Mouse (Mus musculus): ENCODE measurements around the gene Scamp3.
A peak's percentile ranks its signal among the peaks of the same experiment; 100 is the strongest.
"Not testable (repeated sequence)": the region's sequence is repeated elsewhere in the genome, so short reads cannot be mapped to it uniquely, and the experiment has no call there.

The Scamp3 gene

GRCm38 (mm10) chr3:89177242-89178106 is at the start of gene Scamp3:
Gene Scamp3 (plus strand): TSS chr3:89177473.
- DNase-seq: peak; percentile 90 to 92

- no peak for DNase-seq
These were observed 47.4 kb upstream of the Scamp3 start for GRCm38 (mm10) chr3:89129908-89130307.

DNA sequence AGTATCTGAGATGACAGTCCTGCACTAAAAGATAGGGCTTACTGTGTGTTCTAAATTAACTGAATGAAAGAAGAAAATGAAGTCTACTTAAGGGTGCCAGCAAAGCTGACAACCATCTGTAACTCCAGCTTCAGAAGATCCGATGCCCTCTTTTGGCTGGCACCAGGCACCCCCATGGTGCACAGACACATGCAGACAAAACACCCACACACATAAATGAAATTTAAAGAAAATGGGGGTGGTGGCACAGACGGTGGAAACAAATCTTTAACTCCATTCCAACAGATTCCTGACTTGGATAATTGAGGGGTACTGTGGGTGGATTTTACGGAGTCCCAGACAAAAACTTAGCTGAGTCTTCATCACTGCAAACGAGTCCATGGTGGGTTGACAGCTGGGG is 45.5 kb upstream of the Scamp3 start:
- DNase-seq: peak in 1 of 2 experiments; percentile 35

DNA sequence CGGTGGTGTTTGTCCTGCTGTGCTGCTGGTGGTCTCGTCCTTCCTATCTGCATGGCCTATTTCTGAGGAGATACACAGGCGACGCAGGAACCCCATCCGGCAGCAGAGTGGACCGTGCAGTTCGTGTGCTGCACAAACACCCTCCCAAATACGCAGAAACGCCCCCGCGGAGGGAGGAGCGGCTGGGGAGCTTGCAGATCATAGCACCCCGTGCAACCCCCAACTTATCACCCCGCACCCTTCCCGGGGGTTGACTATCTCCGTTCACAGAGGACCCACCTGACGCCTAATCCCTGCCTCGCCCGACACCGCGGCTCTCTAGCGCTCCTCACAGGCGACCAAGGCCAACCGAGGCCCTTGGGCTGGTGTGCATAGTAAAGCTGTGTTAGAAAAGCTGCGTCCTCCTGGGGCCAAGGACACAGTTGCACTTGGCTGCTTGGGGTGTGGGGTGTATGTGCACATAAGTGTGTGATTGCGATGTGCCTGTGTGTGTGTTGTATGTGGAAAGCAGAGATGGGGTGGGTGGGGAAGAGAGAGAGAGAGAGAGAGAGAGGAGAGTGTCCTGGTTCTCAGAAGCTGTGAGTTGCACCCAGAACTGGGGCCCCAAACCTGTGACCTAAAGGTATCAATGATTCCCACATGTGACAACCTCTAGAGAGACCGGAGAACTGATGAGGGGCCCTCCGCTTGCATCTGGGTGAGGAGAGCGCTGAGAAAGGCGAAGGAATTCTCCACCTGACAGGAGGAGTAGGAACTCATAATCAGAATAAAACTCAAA is 44.8 kb upstream of the Scamp3 start:
- peak; percentile 62 to 66 for DNase-seq

GRCm38 (mm10) chr3:89133063-89133450 is 44.2 kb upstream of the Scamp3 start:
- no peak for DNase-seq

GRCm38 (mm10) chr3:89133752-89134151 is 43.5 kb upstream of the Scamp3 start:
- no peak for DNase-seq

GRCm38 (mm10) chr3:89135958-89136357 is 41.3 kb upstream of the Scamp3 start, which contains the start of gene Pklr:
Gene Pklr (plus strand): TSS chr3:89136142.
- DNase-seq: no peak

GRCm38 (mm10) chr3:89136365-89136764 is 40.9 kb upstream of the Scamp3 start:
- no peak for DNase-seq

GRCm38 (mm10) chr3:89144821-89145220 is 32.5 kb upstream of the Scamp3 start:
- no peak for DNase-seq

DNA sequence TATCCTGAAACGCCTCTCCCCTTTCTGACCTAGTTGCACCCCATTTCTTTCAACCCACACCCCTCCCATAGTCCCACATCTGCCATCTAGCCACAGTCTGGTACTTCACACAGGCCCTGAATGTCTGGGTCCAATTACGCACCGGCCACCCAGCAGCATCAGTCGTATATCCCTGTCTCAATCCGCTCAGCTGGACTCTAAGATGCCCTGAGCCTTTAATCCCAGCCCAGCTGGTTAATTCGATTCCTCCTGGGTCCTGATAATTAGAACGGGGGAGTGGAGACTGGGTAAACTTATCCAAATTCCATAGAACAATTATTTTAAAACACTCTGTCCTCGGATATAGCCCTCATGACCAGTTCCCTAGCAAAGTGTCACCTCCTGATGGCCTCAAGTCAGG is 31.7 kb upstream of the Scamp3 start:
- no peak for DNase-seq

DNA sequence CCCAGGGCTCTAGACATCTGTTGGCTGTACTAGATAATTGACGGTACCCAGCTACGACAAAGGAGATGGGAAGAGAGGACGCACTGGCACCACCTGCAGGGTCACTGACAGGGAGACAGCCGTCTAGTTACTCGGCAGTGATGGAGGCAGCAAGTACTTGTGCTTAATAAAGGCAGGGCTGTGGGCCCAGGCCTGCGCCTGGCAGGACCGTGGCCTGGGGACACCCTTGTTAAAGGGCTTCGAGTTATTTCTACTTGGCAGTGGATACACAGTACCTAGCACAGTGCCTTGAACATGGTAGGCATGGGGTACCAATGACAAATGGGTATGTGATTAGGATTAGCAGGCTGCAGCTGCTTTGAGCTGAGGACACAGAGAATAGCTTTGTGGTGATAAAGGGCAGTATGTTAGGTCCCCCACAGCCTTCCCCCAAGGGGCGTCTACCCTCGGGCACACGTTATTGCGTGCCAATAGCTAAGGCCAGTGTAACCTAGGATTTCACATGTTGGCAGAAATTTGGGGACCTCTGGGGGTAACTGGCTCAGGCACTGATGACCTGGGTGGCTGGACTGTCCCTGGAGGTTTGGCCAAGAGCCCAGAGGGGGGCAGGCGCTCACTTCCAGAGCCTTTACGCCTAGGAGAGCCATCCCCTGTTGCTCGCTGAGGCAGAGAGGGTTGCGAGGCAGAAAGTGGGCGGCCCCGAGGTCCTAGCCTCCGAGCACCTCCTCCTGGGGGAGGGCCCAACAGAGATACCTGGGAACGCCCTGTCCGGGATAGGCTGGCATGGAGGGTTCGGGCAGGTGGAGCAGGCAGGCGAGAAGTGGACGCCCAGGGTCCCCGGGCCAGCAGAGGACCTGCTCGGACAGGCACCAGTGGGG is 29.9 kb upstream of the Scamp3 start:
- peak in 1 of 2 experiments; percentile 20 for DNase-seq

- DNase-seq: no peak
These were observed 29.3 kb upstream of the Scamp3 start for GRCm38 (mm10) chr3:89147979-89148311.

- no peak for DNase-seq
These were observed 28.7 kb upstream of the Scamp3 start for GRCm38 (mm10) chr3:89148567-89148966.

- no peak for DNase-seq
These were observed 25.0 kb upstream of the Scamp3 start for GRCm38 (mm10) chr3:89152084-89152835.

GRCm38 (mm10) chr3:89156951-89157350 is 20.3 kb upstream of the Scamp3 start:
- no peak for DNase-seq

DNA sequence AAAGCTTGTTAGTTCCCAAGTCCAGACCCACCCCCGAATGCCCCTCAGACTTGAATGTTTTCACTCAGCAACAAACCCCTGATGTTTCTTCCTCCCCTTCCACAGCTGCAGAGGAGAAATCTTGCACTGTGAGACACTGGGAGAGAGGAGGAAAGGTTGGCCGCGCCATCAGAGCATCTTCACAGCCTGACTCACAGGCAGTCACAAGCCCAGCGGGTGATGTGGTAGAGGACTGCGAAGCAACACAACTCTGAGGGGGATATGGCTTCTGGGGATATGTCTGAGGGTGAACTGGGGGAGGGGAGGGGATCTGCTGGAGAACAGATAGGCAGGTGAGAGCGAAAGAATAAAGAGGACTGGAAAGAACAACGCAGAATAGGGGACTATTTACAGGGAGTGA is 18.6 kb upstream of the Scamp3 start:
- peak in 1 of 2 experiments; percentile 24 for DNase-seq

GRCm38 (mm10) chr3:89159211-89159610 is 18.1 kb upstream of the Scamp3 start:
- DNase-seq: peak in 1 of 2 experiments; percentile 30

GRCm38 (mm10) chr3:89159616-89160344 is 17.5 kb upstream of the Scamp3 start, which contains the start of gene Hcn3:
Gene Hcn3 (minus strand): TSS chr3:89160196.
- peak; percentile 89 for DNase-seq

DNA sequence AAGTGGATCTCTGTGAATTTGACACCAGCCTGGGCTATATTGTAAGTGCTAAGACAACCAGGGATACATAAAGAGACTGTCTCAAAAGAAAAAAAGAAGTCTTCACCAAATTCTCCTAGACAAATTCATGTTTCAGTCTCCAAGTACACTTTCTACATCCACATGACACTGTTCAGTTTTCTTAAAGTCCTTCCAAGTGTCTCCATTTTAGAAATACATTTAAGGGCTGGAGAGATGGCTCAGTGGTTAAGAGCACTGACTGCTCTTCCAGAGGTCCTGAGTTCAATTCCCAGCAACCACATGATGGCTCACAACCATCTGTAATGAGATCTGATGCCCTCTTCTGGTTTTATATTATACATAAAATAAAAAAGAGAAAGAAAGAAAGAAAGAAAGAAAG is 16.1 kb upstream of the Scamp3 start:
- DNase-seq: not testable (repeated sequence)

DNA sequence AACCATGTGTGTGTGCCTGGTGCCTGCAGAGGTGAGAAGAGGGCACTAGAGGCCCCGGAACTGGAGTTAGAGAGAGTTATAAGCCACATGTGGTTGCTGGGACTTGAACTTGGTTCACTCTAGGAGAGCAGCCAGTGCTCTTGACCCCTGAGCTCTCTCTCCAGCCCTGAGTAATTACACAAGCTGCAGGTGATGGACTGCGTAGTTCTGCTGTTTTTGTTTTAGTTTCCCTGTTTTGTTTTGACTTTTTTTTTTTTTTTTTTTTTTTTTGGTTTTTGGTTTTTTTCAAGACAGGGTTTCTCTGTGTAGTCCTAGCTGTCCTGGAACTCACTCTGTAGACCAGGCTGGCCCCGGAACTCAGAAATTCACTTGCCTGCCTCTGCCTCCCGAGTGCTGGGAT is 15.5 kb upstream of the Scamp3 start:
- no peak for DNase-seq

DNA sequence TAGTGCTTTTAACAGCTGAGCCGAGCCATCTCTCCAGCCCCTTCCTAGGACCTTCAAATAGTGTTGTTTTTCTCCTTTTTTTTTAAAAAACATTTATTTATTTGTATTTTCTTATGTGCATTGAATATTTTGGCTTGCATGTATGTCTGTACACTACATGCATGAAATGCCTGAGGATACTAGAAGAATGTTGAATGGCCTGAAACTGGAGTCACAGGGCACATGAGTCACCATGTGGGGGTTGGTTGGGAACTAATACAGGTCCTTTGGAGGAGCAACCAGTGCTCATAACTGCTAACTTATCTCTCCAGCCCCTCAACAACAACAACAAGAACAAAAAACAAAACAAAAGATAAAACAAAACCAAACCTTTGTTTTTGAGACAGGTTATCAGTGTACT is 14.2 kb upstream of the Scamp3 start:
- DNase-seq: no peak
